Mouse (Mus musculus): ENCODE results near the gene Cacna2d3. TPM values are rescaled to one million over a fixed set of nuclear protein-coding genes. Genes with fewer than 3 reads are reported as not detected.

The Cacna2d3 gene
- total and polyA plus RNA-seq, 3 experiments = not detected

DNA sequence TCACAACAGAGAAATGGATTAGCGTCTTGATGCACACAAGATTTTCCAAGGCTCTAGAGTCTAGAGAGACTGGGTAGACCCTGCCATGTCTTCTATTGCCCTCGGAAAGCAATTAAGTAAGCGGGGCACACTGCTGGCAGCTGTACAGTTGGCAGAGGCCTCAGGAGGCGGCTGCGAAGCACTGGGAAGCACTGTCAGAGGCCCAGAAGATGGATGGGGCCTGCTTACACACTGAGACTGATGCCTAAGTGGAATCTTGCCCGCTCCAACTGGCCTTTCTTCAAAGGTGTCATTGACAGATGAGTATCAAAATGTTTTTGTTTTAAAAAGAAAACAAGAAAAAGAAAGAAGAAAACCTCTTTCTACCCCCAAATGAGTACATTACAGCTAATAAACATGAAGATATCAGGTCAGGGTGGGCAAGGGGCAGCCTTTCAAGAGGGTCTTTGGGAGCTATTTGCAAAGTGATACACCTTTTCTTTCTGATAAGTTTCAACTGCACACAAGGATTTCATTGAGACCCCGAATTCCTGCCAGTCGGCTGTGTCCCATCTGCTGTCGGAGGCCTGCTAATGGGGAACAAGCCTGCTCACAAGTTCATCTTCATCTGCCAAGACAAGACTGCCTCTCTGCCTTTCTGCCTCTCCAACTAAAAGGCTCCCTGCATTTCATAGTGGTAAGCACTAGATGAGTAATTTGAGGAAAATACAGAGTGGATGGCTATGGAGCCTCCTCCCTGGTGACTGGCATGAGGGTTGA is 680.9 kb downstream of the Cacna2d3 start:
- no peak for DNase-seq (ENCODE audit: low read depth, low spot score)
- H3K36me3 ChIP-seq (ENCODE audit: control insufficient read depth in 1 of 2, insufficient read depth in 2 of 2, low read length in 2 of 2) = no peaks in the 10 kb centered on the region
- H3K27ac ChIP-seq (ENCODE audit: control insufficient read depth, low read depth, low read length) = no peak overlapping the region
- TF ChIP-seq TAL1 (IDR thresholded peaks at IDR 0.05; ENCODE audit: low read length) = no peak
- no peak for TF ChIP-seq MAX (IDR thresholded peaks at IDR 0.05; ENCODE audit: low read length)
- TF ChIP-seq POLR2A (IDR thresholded peaks at IDR 0.05; ENCODE audit: control insufficient read depth in 1 of 2, insufficient read depth in 1 of 2, low read depth in 1 of 2, low read length in 2 of 2, poor library complexity in 1 of 2) = no peak
- no peak for TF ChIP-seq GATA1 (IDR thresholded peaks at IDR 0.05; ENCODE audit: low read depth, low read length)
- TF ChIP-seq MAZ (IDR thresholded peaks at IDR 0.05; ENCODE audit: low read depth, low read length) = no peak
- TF ChIP-seq CHD2 (IDR thresholded peaks at IDR 0.05; ENCODE audit: low read length) = no peak
- TF ChIP-seq MXI1 (IDR thresholded peaks at IDR 0.05; ENCODE audit: low read depth, low read length) = no peak
- TF ChIP-seq E2F4 (IDR thresholded peaks at IDR 0.05; ENCODE audit: borderline replicate concordance, low read depth, low read length) = no peak
- TF ChIP-seq ZKSCAN1 (IDR thresholded peaks at IDR 0.05; ENCODE audit: low read depth, low read length) = no peak
- TF ChIP-seq BHLHE40 (IDR thresholded peaks at IDR 0.05; ENCODE audit: borderline replicate concordance, low read depth, low read length) = no peak
- no peak for TF ChIP-seq ELF1 (IDR thresholded peaks at IDR 0.05; ENCODE audit: low read depth, low read length)
- TF ChIP-seq CTCF (IDR thresholded peaks at IDR 0.05 in 2 of 3, conservative IDR thresholded peaks at IDR 0.05 in 1 of 3; ENCODE audit: control insufficient read depth in 1 of 3, insufficient read depth in 1 of 3, low read depth in 2 of 3, low read length in 3 of 3, poor library complexity in 1 of 3, severe bottlenecking in 1 of 3) = no peak
- TF ChIP-seq JUND (IDR thresholded peaks at IDR 0.05; ENCODE audit: low read depth, low read length) = no peak
- no peak for TF ChIP-seq MEF2A (IDR thresholded peaks at IDR 0.05; ENCODE audit: extremely low read depth, insufficient replicate concordance, low read depth, low read length, poor library complexity, severe bottlenecking)
- no peak for TF ChIP-seq POLR2AphosphoS2 (IDR thresholded peaks at IDR 0.05; ENCODE audit: low read length)
- no peak for TF ChIP-seq CHD1 (IDR thresholded peaks at IDR 0.05; ENCODE audit: low read depth, low read length)
- TF ChIP-seq KAT2A (conservative IDR thresholded peaks at IDR 0.05; ENCODE audit: low read depth, low read length) = no peak
- no peak for TF ChIP-seq SIN3A (IDR thresholded peaks at IDR 0.05; ENCODE audit: low read length)
- no peak for TF ChIP-seq TBP (IDR thresholded peaks at IDR 0.05; ENCODE audit: low read depth, low read length)
- no peak for TF ChIP-seq NELFE (IDR thresholded peaks at IDR 0.05; ENCODE audit: low read depth, low read length)
- H3K79me2 ChIP-seq (ENCODE audit: control insufficient read depth, insufficient read depth, low read length, poor library complexity) = no peaks in the 10 kb centered on the region
- no peak overlapping the region for H3K9ac ChIP-seq (ENCODE audit: control insufficient read depth, low read depth, low read length, poor library complexity, severe bottlenecking)
- H3K9me3 ChIP-seq (replicated peaks; ENCODE audit: insufficient read depth, low read length) = no peaks in the 10 kb centered on the region
- no peaks in the 10 kb centered on the region for H3K4me1 ChIP-seq (ENCODE audit: control insufficient read depth in 1 of 2, insufficient read depth in 2 of 2, low read length in 2 of 2)
- no peaks in the 10 kb centered on the region for H3K27me3 ChIP-seq (ENCODE audit: control insufficient read depth in 1 of 2, insufficient read depth in 2 of 2, low read length in 2 of 2)
- H3K4me3 ChIP-seq (ENCODE audit: control insufficient read depth in 1 of 2, insufficient read depth in 1 of 2, low read depth in 2 of 2, low read length in 2 of 2) = no peak overlapping the region

DNA sequence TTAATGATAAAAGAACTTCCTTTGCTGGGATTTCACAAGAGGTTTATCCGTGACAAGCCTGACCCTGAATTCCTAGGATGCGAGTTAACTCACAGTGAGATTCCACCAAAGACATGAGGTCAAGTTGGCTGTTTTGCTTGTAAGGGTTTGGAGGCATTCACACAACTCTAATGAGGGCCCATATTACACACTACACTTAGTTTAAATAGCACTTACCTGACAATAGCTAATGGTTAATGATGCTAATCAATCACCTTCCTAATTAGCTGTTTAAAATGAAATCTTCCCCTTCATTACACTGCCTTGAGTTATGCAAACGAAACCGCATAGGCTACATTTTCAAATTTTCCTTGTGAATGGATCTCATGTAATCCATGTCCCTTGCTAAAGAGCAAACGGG is 683.4 kb downstream of the Cacna2d3 start:
- H3K4me3 ChIP-seq (ENCODE audit: control insufficient read depth in 1 of 2, insufficient read depth in 1 of 2, low read depth in 2 of 2, low read length in 2 of 2) = no peak overlapping the region
- H3K27me3 ChIP-seq (ENCODE audit: control insufficient read depth in 1 of 2, insufficient read depth in 2 of 2, low read length in 2 of 2) = no peaks in the 10 kb centered on the region
- H3K4me1 ChIP-seq (ENCODE audit: control insufficient read depth in 1 of 2, insufficient read depth in 2 of 2, low read length in 2 of 2) = no peaks in the 10 kb centered on the region
- no peaks in the 10 kb centered on the region for H3K36me3 ChIP-seq (ENCODE audit: control insufficient read depth in 1 of 2, insufficient read depth in 2 of 2, low read length in 2 of 2)
- no peaks in the 10 kb centered on the region for H3K79me2 ChIP-seq (ENCODE audit: control insufficient read depth, insufficient read depth, low read length, poor library complexity)
- no peaks in the 10 kb centered on the region for H3K9me3 ChIP-seq (replicated peaks; ENCODE audit: insufficient read depth, low read length)
- no peak overlapping the region for H3K9ac ChIP-seq (ENCODE audit: control insufficient read depth, low read depth, low read length, poor library complexity, severe bottlenecking)
- DNase-seq (ENCODE audit: low read depth, low spot score) = no peak
- no peak overlapping the region for H3K27ac ChIP-seq (ENCODE audit: control insufficient read depth, low read depth, low read length)
- no peak for TF ChIP-seq NRF1 (IDR thresholded peaks at IDR 0.05; ENCODE audit: insufficient read depth, low read depth, low read length, poor library complexity, severe bottlenecking)

Measured in MEL (cell line).